18 mouse cellular contexts compared by ENCODE assay signal in genomic region chr15:91864130-91864529, GRCm38 (mm10). TPM values are rescaled to one million over a fixed set of nuclear protein-coding genes. Genes with fewer than 3 reads are reported as not detected.
"Had no signal": no experiment of that assay in that cellular context is flagged by ENCODE, and none has a peak within 500 bp of the region (broad histone marks: within the 10 kb centered on the region; RNA-seq: fewer than 3 reads in every experiment).

No protein-coding gene starts in this region.

RNA-seq across cellular contexts. Expression of gene Smgc, which starts 26.1 kb away (rescaled TPM):
- total RNA-seq: layer of hippocampus, adult 2 months; layer of hippocampus, postnatal 25 days; left cerebral cortex, adult 18-20 months; left cerebral cortex, postnatal 25 days; megakaryocyte progenitor cell, adult 5-6 weeks; megakaryocyte-erythroid progenitor cell, adult 5-6 weeks had no signal
- polyA plus RNA-seq: kidney, postnatal 0 days; large intestine, adult 2 months; limb, embryonic 10.5 days; limb, embryonic 13.5 days; liver, embryonic 12.5 days; liver, embryonic 15.5 days; lung, embryonic 16.5 days; midbrain, embryonic 11.5 days; midbrain, embryonic 15.5 days; neural tube, embryonic 12.5 days; neural tube, embryonic 15.5 days; stomach, postnatal 0 days had no signal
